Mouse (Mus musculus) common myeloid progenitor, adult 5-6 weeks (primary cell): ENCODE results near the gene Cnn3. TPM values are rescaled to one million over a fixed set of nuclear protein-coding genes. Genes with fewer than 3 reads are reported as not detected.

Source experiments
- ATAC-seq: replicated peaks from 2 replicates; pipeline ENCODE4 v1.8.0; 2016; ENCODE audit warnings: low read depth, mild to moderate bottlenecking, moderate TSS enrichment, inconsistent platforms; ENCODE audit not compliant: poor library complexity, severe bottlenecking
- total RNA-seq: library from RNA; stranded (forward); fragments of 200-1000, 187-1606 nt; gene quantifications from 2 replicates; pipeline ENCODE4 v1.2.3, GENCODE M21; 2017

Cnn3 gene
- total RNA-seq, 1 experiment from 2014 or later, result 43.5 TPM

GRCm38 (mm10) chr3:121417379-121418250 is 8.7 kb upstream of the Cnn3 start:
- no peak for ATAC-seq

GRCm38 (mm10) chr3:121418251-121418601 is 8.1 kb upstream of the Cnn3 start:
- ATAC-seq, result no peak

- ATAC-seq, result no peak
These were observed 7.4 kb upstream of the Cnn3 start for GRCm38 (mm10) chr3:121418850-121419435.

- ATAC-seq, result no peak
These were observed 3.9 kb upstream of the Cnn3 start for GRCm38 (mm10) chr3:121422405-121422804.

- peak; percentile 60 for ATAC-seq
These were observed 573 bp downstream of the Cnn3 start for GRCm38 (mm10) chr3:121426621-121427519.

- ATAC-seq, result no peak
These were observed 1.2 kb downstream of the Cnn3 start for GRCm38 (mm10) chr3:121427520-121427908.

GRCm38 (mm10) chr3:121428230-121428629 is 1.9 kb downstream of the Cnn3 start:
- ATAC-seq, result no peak

GRCm38 (mm10) chr3:121428696-121429259 is 2.5 kb downstream of the Cnn3 start:
- no peak for ATAC-seq

- no peak for ATAC-seq
These were observed 3.2 kb downstream of the Cnn3 start for GRCm38 (mm10) chr3:121429469-121429868.

GRCm38 (mm10) chr3:121430289-121430936 is 4.1 kb downstream of the Cnn3 start:
- ATAC-seq, result no peak

- ATAC-seq, result no peak
These were observed 7.1 kb downstream of the Cnn3 start for GRCm38 (mm10) chr3:121433359-121433758.

GRCm38 (mm10) chr3:121433968-121434533 is 7.8 kb downstream of the Cnn3 start:
- no peak for ATAC-seq

- ATAC-seq, result no peak
These were observed 9.0 kb downstream of the Cnn3 start for GRCm38 (mm10) chr3:121435296-121435695.

GRCm38 (mm10) chr3:121437070-121437469 is 10.8 kb downstream of the Cnn3 start:
- ATAC-seq, result no peak

GRCm38 (mm10) chr3:121437996-121438395 is 11.7 kb downstream of the Cnn3 start:
- ATAC-seq, result no peak

GRCm38 (mm10) chr3:121439623-121440161 is 13.4 kb downstream of the Cnn3 start:
- no peak for ATAC-seq

GRCm38 (mm10) chr3:121441504-121441903 is 15.2 kb downstream of the Cnn3 start:
- ATAC-seq, result no peak

GRCm38 (mm10) chr3:121442288-121442687 is 16.0 kb downstream of the Cnn3 start:
- peak; percentile 34; the same call in 1 of the 2 replicates for ATAC-seq

- peak; percentile 48 for ATAC-seq
These were observed 17.6 kb downstream of the Cnn3 start for GRCm38 (mm10) chr3:121443861-121444271.
